Mouse (Mus musculus): ENCODE data around the gene Simc1. TPM values are rescaled to one million over a fixed set of nuclear protein-coding genes. Genes with fewer than 3 reads are reported as not detected.

Gene Simc1
- total RNA-seq, 2 experiments from 2014 or later: 8.0 to 8.2 TPM

GRCm38 (mm10) chr13:54582126-54582525 lies 78.5 kb downstream of the Simc1 start:
- no peak for DNase-seq (ENCODE audit: low spot score in 2 of 2)

GRCm38 (mm10) chr13:54582860-54583259 lies 79.3 kb downstream of the Simc1 start:
- no peak for DNase-seq (ENCODE audit: low spot score in 2 of 2)

GRCm38 (mm10) chr13:54585831-54586230 lies 82.3 kb downstream of the Simc1 start:
- no peak for DNase-seq (ENCODE audit: low spot score in 2 of 2)

GRCm38 (mm10) chr13:54589414-54589995 lies 85.9 kb downstream of the Simc1 start:
- DNase-seq (ENCODE audit: low spot score in 2 of 2): no peak

- peak; percentile 84 to 95 for DNase-seq (ENCODE audit: low spot score in 2 of 2)
These were observed 86.7 kb downstream of the Simc1 start, which contains the start of the genes Nop16 and Higd2a for GRCm38 (mm10) chr13:54589996-54590951. Nop16 (minus strand) TSS chr13:54590090. Higd2a (plus strand) TSS chr13:54590207.

- DNase-seq (ENCODE audit: low spot score in 2 of 2): no peak
These were observed 88.3 kb downstream of the Simc1 start for GRCm38 (mm10) chr13:54591776-54592356.

GRCm38 (mm10) chr13:54593617-54594016 lies 90.0 kb downstream of the Simc1 start:
- DNase-seq (ENCODE audit: low spot score in 2 of 2): no peak

- DNase-seq (ENCODE audit: low spot score in 2 of 2): no peak
These were observed 92.6 kb downstream of the Simc1 start for GRCm38 (mm10) chr13:54596107-54596690.

- DNase-seq (ENCODE audit: low spot score in 2 of 2): no peak
These were observed 93.3 kb downstream of the Simc1 start for GRCm38 (mm10) chr13:54596870-54597269.

GRCm38 (mm10) chr13:54598622-54599143 lies 95.1 kb downstream of the Simc1 start:
- DNase-seq (ENCODE audit: low spot score in 2 of 2): no peak

Small RNA genes within 50 kb of the gene (microRNA-seq; reads per million reads assigned to microRNA genes)
- not detected for gene Gm24195

Other genes with a start within 250 kb of the Simc1 start
- 10 to 100 TPM; 12.8 to 13.4 TPM for gene Cplx2, start 132.4 kb upstream of the Simc1 start, total RNA-seq (2021)
- gene Thoc3, start 34.9 kb upstream of the Simc1 start, total RNA-seq (2021): 10 to 100 TPM; 28.0 to 29.7 TPM
- 10 to 100 TPM; 87.7 to 93.8 TPM for gene 4833439L19Rik, start 61.7 kb downstream of the Simc1 start, total RNA-seq (2021)
- 1 to 10 TPM; 9.8 TPM for gene Arl10, start 71.2 kb downstream of the Simc1 start, total RNA-seq (2021)
- 10 to 100 TPM; 25.6 to 30.0 TPM for gene Nop16, start 86.3 kb downstream of the Simc1 start, total RNA-seq (2021)
- 100 to 1,000 TPM in 1 of 2 experiments, 10 to 100 TPM in 1; 96.9 to 105 TPM for gene Higd2a, start 86.4 kb downstream of the Simc1 start, total RNA-seq (2021)
- 10 to 100 TPM; 69.2 to 72.3 TPM for gene Cltb, start 107.6 kb downstream of the Simc1 start, total RNA-seq (2021)
- 10 to 100 TPM; 34.9 to 41.0 TPM for gene Faf2, start 118.0 kb downstream of the Simc1 start, total RNA-seq (2021)
- 10 to 100 TPM; 50.3 to 51.0 TPM for gene Rnf44, start 190.1 kb downstream of the Simc1 start, total RNA-seq (2021)
- under 1 TPM; 0.07 to 0.08 TPM for gene Cdhr2, start 197.7 kb downstream of the Simc1 start, total RNA-seq (2021)
- gene Gprin1, start 246.1 kb downstream of the Simc1 start, total RNA-seq (2021): under 1 TPM; 0.76 to 0.78 TPM